Mouse (Mus musculus): ENCODE results near the gene Dlst.

DNA sequence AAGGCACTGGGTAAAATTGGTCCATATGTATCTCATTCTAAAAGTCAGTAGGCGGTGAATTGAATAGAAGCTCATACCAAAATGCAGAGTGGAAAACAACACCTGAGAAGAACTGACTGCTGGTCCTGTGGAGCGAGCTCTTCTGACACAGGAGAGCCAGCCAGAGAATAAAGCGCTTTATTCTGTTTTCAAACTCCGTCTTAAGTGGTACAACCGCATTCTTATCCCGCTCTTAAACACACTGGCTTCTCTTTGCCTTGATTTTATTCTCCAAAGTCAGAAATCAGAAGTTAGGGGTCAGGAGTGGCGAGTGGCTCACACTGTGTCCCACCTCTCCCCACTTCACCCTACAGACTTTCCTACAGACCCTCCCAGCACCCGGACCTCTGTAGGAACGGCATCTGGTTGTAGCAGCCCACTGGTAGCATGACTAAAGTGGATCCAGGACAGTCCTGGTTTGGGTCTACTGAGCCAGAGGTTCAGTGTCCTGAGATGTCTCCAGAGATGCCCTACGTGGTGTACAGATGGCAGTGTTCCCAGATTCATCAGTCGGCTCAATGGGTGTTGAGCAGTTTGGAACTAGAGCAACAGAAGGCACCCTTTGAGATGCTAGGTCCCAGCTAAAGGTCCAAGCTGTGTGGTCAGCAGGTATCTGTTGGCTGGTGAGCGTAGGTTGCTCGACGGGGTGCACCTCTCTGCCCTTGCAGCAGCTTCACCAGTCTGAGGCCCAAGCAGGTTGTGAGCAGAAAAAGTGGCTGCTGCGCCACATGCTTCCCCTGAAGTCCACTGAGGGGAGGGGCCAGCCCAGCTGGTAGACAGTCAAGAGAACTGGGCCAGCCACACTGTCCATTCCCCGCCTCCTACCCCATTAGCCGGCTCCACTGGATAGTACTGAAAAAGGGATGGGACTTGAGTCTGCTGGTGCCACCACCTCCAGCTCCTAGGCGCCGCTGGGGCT is 25.2 kb downstream of the Dlst start:
- no peak for TF ChIP-seq CTCF (conservative IDR thresholded peaks at IDR 0.05; ENCODE audit: low read length)
- no peak for TF ChIP-seq POU5F1 (IDR thresholded peaks at IDR 0.05; ENCODE audit: borderline replicate concordance, low read length)
